Mouse (Mus musculus) lung, postnatal 0 days (tissue): ENCODE measurements around the gene Olfr54.

Experiments used
- CTCF ChIP-seq: IDR thresholded peaks from 2 replicates; pipeline ENCODE4 v1.5.1; 2016; ENCODE audit warnings: antibody characterized with exemption, mild to moderate bottlenecking
- EP300 ChIP-seq: IDR thresholded peaks from 2 replicates; pipeline ENCODE4 v1.6.1; 2016; ENCODE audit warnings: antibody characterized with exemption, mild to moderate bottlenecking, control low read depth

DNA sequence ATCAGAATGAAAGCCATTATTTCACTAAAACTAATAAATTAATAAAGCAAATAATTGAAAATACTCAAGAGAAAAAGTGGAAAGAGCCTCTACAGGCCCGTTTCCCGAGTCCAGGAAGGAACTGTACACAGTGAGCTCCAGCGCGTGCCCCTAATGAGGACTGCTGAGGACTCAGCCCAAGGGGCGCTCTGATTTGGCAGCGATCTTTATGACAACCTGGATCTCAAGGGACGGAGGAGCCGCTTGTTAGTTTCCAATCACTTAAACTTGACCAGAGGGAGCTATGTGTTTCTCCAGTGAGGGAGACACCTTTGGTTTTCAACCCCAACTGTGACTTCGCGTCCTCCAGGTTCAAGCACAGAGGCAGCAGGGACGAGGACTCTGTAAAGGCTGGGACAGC lies 47.8 kb upstream of the Olfr54 start, which contains the start of gene Olfr1378:
- TF ChIP-seq EP300 (no peak), CTCF (no peak)
